Mouse (Mus musculus): ENCODE measurements around the gene Nr0b2.

- no peak for TF ChIP-seq CTCF (IDR thresholded peaks at IDR 0.05; ENCODE audit: extremely low read depth, insufficient read length, insufficient replicate concordance, low read depth, low read length)
- no peak for TF ChIP-seq POLR2A (IDR thresholded peaks at IDR 0.05; ENCODE audit: low read depth, low read length)
Observed at GRCm38 (mm10) chr4:133563123-133563571, 10.0 kb downstream of the Nr0b2 start.
